Mouse (Mus musculus) spleen, adult 2 months (tissue): ENCODE results near the gene Gm45783.
"Not testable (repeated sequence)": the region's sequence is repeated elsewhere in the genome, so short reads cannot be mapped to it uniquely, and the experiment has no call there.

ENCODE experiments used
- CTCF ChIP-seq: fragments of 200-500 bp; IDR thresholded peaks from 2 replicates; pipeline ENCODE4 v1.5.1; 2011; ENCODE audit warnings: mild to moderate bottlenecking, inconsistent platforms; ENCODE audit not compliant: insufficient read depth, insufficient read length, insufficient replicate concordance; ENCODE audit errors: extremely low read depth
- POLR2A ChIP-seq: fragments of 200-500 bp; IDR thresholded peaks from 2 replicates; pipeline ENCODE4 v1.6.1; 2011; ENCODE audit warnings: low read depth, low read length, inconsistent platforms

GRCm38 (mm10) chr7:7399603-7400002 lies 25.2 kb upstream of the Gm45783 start, which contains the start of gene Vmn2r31:
- TF ChIP-seq CTCF, POLR2A: not testable (repeated sequence)
